8 mouse cellular contexts compared by ENCODE assay signal in the genomic region with DNA sequence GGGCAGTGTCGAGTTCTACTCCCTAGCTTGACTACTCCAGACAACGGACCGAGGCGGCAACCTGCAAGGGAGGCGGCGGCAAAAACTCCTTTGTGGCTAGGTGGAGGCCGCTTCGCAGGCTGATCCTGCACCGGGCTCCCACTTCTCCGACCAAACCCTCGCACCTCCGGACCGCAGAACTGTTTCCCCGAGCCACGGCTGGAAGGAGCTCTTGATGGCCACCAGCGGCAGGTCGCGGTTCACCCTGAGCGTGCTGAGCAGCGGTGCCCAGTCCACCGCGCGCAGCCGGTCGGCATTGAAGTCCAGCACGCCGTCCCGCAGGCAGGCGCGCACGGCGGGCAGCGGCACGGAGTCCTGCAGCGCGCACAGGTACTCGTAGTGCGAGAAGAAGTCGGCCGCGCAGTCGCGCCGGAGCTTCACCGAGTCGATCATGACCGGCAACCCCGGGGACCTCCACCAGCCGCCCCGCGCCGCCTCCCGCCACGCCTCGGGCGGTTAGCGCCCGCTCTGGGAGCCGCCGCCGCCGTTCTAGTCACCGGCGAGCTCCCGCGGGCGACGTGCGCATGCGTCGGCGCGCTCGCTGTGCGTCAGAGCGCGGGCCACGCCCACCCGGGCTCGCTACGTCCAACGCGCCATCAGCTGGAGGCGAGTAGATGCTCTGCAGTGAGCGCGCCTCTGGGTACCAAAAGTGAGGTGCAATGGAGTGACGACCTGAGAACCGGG. TPM values are rescaled to one million over a fixed set of nuclear protein-coding genes. Genes with fewer than 3 reads are reported as not detected.
DNase-seq lines count a peak whose midpoint lies in the region; ATAC-seq lines count a peak whose summit lies in the region.

Gene Cep78 (minus strand): TSS at position 541 of the 723 bp plus-strand sequence.

- ATAC-seq in intestine, embryonic 14.5 days (replicated peaks; ENCODE audit: low FRiP score, low TSS enrichment, low read depth), result peak; percentile 94

- WGBS in intestine, embryonic 14.5 days, result under 1% methylated on average over 88 of the region's 88 CpGs

- DNase-seq in adipocyte (ENCODE audit: low spot score), result peak; percentile 92
- peak; percentile 98 for DNase-seq in embryo, embryonic 10 days (ENCODE audit: low spot score)
- peak; percentile 92 for DNase-seq in gastrocnemius, postnatal 14 days
- DNase-seq in intestine, embryonic 14.5 days (ENCODE audit: low spot score), result peak; percentile 93
- peak; percentile 93 to 94 for DNase-seq in left cerebral cortex, postnatal 14 days (ENCODE audit: low spot score in 2 of 2)
- peak; percentile 94 for DNase-seq in mesoderm, embryonic 11.5 days (ENCODE audit: low read depth, low spot score)
- peak; percentile 85 to 88 for DNase-seq in right cerebral cortex, postnatal 36 days (ENCODE audit: low spot score in 2 of 2)
- DNase-seq in yolk sac, embryonic 10.5 days (ENCODE audit: low spot score), result peak; percentile 87

- H3K9ac ChIP-seq in intestine, embryonic 14.5 days (ENCODE audit: low read length), result peak within 1 kb of the TSS; percentile 85

- H3K27me3 ChIP-seq in intestine, embryonic 14.5 days (replicated peaks; ENCODE audit: control insufficient read depth, insufficient read depth, low read length), result no peaks in the 10 kb centered on the region

- intact Hi-C loops in gastrocnemius, postnatal 14 days (cut with DNase I; ENCODE audit: low total_unique reads), result no loop called here
- intact Hi-C loops in left cerebral cortex, postnatal 14 days (cut with DNase I), result loop anchor here (10.0 kb wide), 1 partner anchor 2000 kb away; no protein-coding TSS in a partner anchor

- H3K4me3 ChIP-seq in intestine, embryonic 14.5 days (ENCODE audit: low read depth, low read length), result peak within 1 kb of the TSS; percentile 92

- H3K4me1 ChIP-seq in intestine, embryonic 14.5 days (replicated peaks; ENCODE audit: control insufficient read depth, insufficient read depth, low read length), result peaks cover 4% of the 10 kb centered on the region

- peak within 1 kb of the TSS; percentile 60 for H3K4me2 ChIP-seq in intestine, embryonic 14.5 days (ENCODE audit: low read length)

- peak within 1 kb of the TSS; percentile 83 for H3K27ac ChIP-seq in intestine, embryonic 14.5 days (ENCODE audit: low read depth)

- no peaks in the 10 kb centered on the region for H3K36me3 ChIP-seq in intestine, embryonic 14.5 days (ENCODE audit: control insufficient read depth, insufficient read depth, low read length)

- H3K9me3 ChIP-seq in intestine, embryonic 14.5 days (ENCODE audit: control insufficient read depth, low read length), result no peaks in the 10 kb centered on the region

RNA-seq across cellular contexts. Expression of gene Cep78, which starts in this region (rescaled TPM):
- total RNA-seq in gastrocnemius, postnatal 14 days (2021), result 1 to 10 TPM; 2.4 to 2.7 TPM
- 23.4 and 24.2 TPM in 2 replicates for polyA plus RNA-seq in intestine, embryonic 14.5 days (2014; fragmentation: Nextera tagmentation; extraction: Ambion mirVana)
- 10 to 100 TPM; 11.5 to 12.3 TPM for total RNA-seq in left cerebral cortex, postnatal 14 days (2021)

Comparison
In these comparisons a context has a peak if more than half of its experiments do, and no peak if none do; other contexts are left out.
1. Peak in every context shown above with its lines: DNase-seq, ATAC-seq, H3K4me3 ChIP-seq and H3K27ac ChIP-seq.